Mouse (Mus musculus) layer of hippocampus, adult 9-10 months (tissue): ENCODE results near the gene Zc3h13.
A peak's percentile ranks its signal among the peaks of the same experiment; 100 is the strongest.

Experiments used
- DNase-seq: peaks from one replicate; pipeline ENCODE4 v3.0.0; 2022; ENCODE audit warnings: low spot score

Gene Zc3h13

GRCm38 (mm10) chr14:75284193-75284915 is at the start of gene Zc3h13:
Gene Zc3h13 (plus strand): TSS chr14:75284373.
- DNase-seq = peak; percentile 88

GRCm38 (mm10) chr14:75235552-75235951 is 48.6 kb upstream of the Zc3h13 start:
- no peak for DNase-seq

GRCm38 (mm10) chr14:75235955-75236635 is 48.1 kb upstream of the Zc3h13 start:
- DNase-seq = peak; percentile 17

GRCm38 (mm10) chr14:75236636-75237003 is 47.6 kb upstream of the Zc3h13 start:
- DNase-seq = no peak

GRCm38 (mm10) chr14:75237096-75237495 is 47.1 kb upstream of the Zc3h13 start:
- no peak for DNase-seq

- no peak for DNase-seq
These were observed 46.0 kb upstream of the Zc3h13 start for GRCm38 (mm10) chr14:75238054-75238692.

GRCm38 (mm10) chr14:75242087-75242486 is 42.1 kb upstream of the Zc3h13 start, which contains the start of gene Cpb2:
Gene Cpb2 (plus strand): TSS chr14:75242287.
- DNase-seq = no peak

GRCm38 (mm10) chr14:75246024-75247000 is 37.9 kb upstream of the Zc3h13 start:
- DNase-seq = no peak

- DNase-seq = no peak
These were observed 33.7 kb upstream of the Zc3h13 start for GRCm38 (mm10) chr14:75250432-75250831.

- DNase-seq = no peak
These were observed 27.7 kb upstream of the Zc3h13 start for GRCm38 (mm10) chr14:75256521-75256920.

- DNase-seq = no peak
These were observed 14.6 kb upstream of the Zc3h13 start for GRCm38 (mm10) chr14:75269531-75269930.

- DNase-seq = no peak
These were observed 4.5 kb upstream of the Zc3h13 start for GRCm38 (mm10) chr14:75279716-75280115.

GRCm38 (mm10) chr14:75280406-75280805 is 3.8 kb upstream of the Zc3h13 start:
- no peak for DNase-seq

GRCm38 (mm10) chr14:75283609-75284192 is 472 bp upstream of the Zc3h13 start:
- DNase-seq = no peak

GRCm38 (mm10) chr14:75301081-75301480 is 16.9 kb downstream of the Zc3h13 start:
- DNase-seq = no peak

GRCm38 (mm10) chr14:75303807-75304206 is 19.6 kb downstream of the Zc3h13 start:
- no peak for DNase-seq

- DNase-seq = no peak
These were observed 23.7 kb downstream of the Zc3h13 start for GRCm38 (mm10) chr14:75307855-75308254.

- no peak for DNase-seq
These were observed 25.3 kb downstream of the Zc3h13 start for GRCm38 (mm10) chr14:75309336-75309992.

GRCm38 (mm10) chr14:75314484-75314883 is 30.3 kb downstream of the Zc3h13 start:
- no peak for DNase-seq

- DNase-seq = no peak
These were observed 34.6 kb downstream of the Zc3h13 start for GRCm38 (mm10) chr14:75318736-75319135.

GRCm38 (mm10) chr14:75320269-75320668 is 36.1 kb downstream of the Zc3h13 start:
- DNase-seq = no peak
